In the genomic region with DNA sequence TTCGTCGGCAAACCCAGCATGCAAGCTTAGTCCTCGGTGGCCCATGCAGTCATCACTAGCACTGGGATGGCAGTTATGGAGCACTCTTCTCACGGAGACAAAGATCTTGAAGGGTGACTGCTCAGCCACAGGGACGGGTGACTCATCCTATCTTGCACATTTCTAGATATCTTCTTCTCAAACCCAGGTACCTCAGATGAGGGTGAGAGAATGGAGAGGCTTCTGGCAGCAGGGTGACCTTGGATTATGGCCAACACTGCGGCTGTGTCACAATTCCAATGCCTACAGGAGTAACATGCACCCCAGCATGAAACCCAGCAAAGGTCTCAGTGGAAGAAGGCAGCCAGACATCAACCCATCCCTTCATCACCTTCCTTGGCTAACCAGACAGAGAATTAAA, we compare ENCODE assay signal across 19 mouse cellular contexts.
DNase-seq lines count a peak whose midpoint lies in the region; TF ChIP-seq lines count a peak whose summit lies in the region.
"Had no signal": no experiment of that assay in that cellular context is flagged by ENCODE, and none has a peak within 500 bp of the region (broad histone marks: within the 10 kb centered on the region; RNA-seq: fewer than 3 reads in every experiment).

No protein-coding gene starts in this region.

- H3K4me3 ChIP-seq in lung, adult 2 months (replicated peaks; ENCODE audit: extremely low read depth, low read depth, low read length), result no peak overlapping the region
- H3K4me3 ChIP-seq: embryonic facial prominence, embryonic 10.5 days; kidney, embryonic 15.5 days; limb, embryonic 12.5 days; liver, embryonic 15.5 days; midbrain, embryonic 13.5 days; neural tube, embryonic 12.5 days; stomach, embryonic 15.5 days had no signal

- TF ChIP-seq POLR2A in lung, adult 2 months (IDR thresholded peaks at IDR 0.05; ENCODE audit: borderline replicate concordance, extremely low read depth, low read depth, low read length), result no peak

- H3K4me1 ChIP-seq in lung, adult 2 months (ENCODE audit: control insufficient read depth, insufficient read depth, low read length), result no peaks in the 10 kb centered on the region
- H3K4me1 ChIP-seq: embryonic facial prominence, embryonic 10.5 days; kidney, embryonic 15.5 days; limb, embryonic 12.5 days; neural tube, embryonic 12.5 days; stomach, embryonic 15.5 days had no signal

- 82% methylated on average over 6 of the region's 6 CpGs for WGBS in lung, adult 2 months

- no peak for TF ChIP-seq CTCF in lung, adult 2 months (IDR thresholded peaks at IDR 0.05; ENCODE audit: insufficient read depth, low read length)

- peak; percentile 15 for DNase-seq in cerebellum, adult 9-10 months
- DNase-seq in cerebellum, adult 11-12 months, result no peak
- DNase-seq in 416B (ENCODE audit: low read depth), result peak; percentile 63
- peak; percentile 86 for DNase-seq in adrenal gland, adult 2 months
- DNase-seq in cerebellum, postnatal 10 days, result peak; percentile 36 to 39
- DNase-seq in lung, adult 2 months, result no peak
- no peak for DNase-seq in spleen, adult 12 weeks (ENCODE audit: low spot score)
- DNase-seq: gastrocnemius, postnatal 10 days; heart, adult 18-20 months; lung, postnatal 10 days; right cerebral cortex, postnatal 25 days; thymus, adult 18-20 months had no signal

Comparison
In these comparisons a context has a peak if more than half of its experiments do, and no peak if none do; other contexts are left out.
1. DNase-seq: peak in cerebellum, adult 9-10 months (single experiment), 416B (single experiment), adrenal gland, adult 2 months (single experiment) and cerebellum, postnatal 10 days (2 of 2); none in cerebellum, adult 11-12 months (single experiment), lung, adult 2 months (single experiment) and spleen, adult 12 weeks (single experiment).